Mouse (Mus musculus) liver (tissue): ENCODE measurements at regions not wholly inside any gene's neighbourhood (a gene's known extent, or its start where the extent isn't known, plus 50 kb on each side); places are given as distances from the start of the nearest gene placed in this dataset.
A peak's percentile ranks its signal among the peaks of the same experiment; 100 is the strongest.
"Not testable (repeated sequence)": the region's sequence is repeated elsewhere in the genome, so short reads cannot be mapped to it uniquely, and the experiment has no call there.

Experiments used
- DNase-seq: peaks from one replicate; pipeline ENCODE4 v3.0.0-alpha.2; 2020; ENCODE audit warnings: mixed read lengths

- not testable (repeated sequence) for DNase-seq
These were observed 175.6 kb downstream of the Map1s start for GRCm38 (mm10) chr8:71081291-71081690.

GRCm38 (mm10) chr8:71127131-71127530 lies 145.4 kb upstream of the Myo9b start:
- DNase-seq, result not testable (repeated sequence)

- no peak for DNase-seq
These were observed 141.9 kb upstream of the Myo9b start for GRCm38 (mm10) chr8:71130411-71131261.

GRCm38 (mm10) chr8:71131327-71132089 lies 141.0 kb upstream of the Myo9b start:
- peak; percentile 6 for DNase-seq

- not testable (repeated sequence) for DNase-seq
These were observed 139.6 kb upstream of the Myo9b start for GRCm38 (mm10) chr8:71132898-71133297.

GRCm38 (mm10) chr8:71137131-71137530 lies 135.4 kb upstream of the Myo9b start:
- not testable (repeated sequence) for DNase-seq

- not testable (repeated sequence) for DNase-seq
These were observed 130.0 kb upstream of the Myo9b start for GRCm38 (mm10) chr8:71142373-71142973.

- not testable (repeated sequence) for DNase-seq
These were observed 100.9 kb upstream of the Myo9b start for GRCm38 (mm10) chr8:71171478-71172210.

- not testable (repeated sequence) for DNase-seq
These were observed 79.6 kb upstream of the Myo9b start for GRCm38 (mm10) chr8:71192939-71193338.

GRCm38 (mm10) chr8:71195006-71195722 lies 77.3 kb upstream of the Myo9b start:
- DNase-seq, result not testable (repeated sequence)
